Mouse (Mus musculus): ENCODE results near the gene Gm49661.
A peak's percentile ranks its signal among the peaks of the same experiment; 100 is the strongest.

The Gm49661 gene

DNA sequence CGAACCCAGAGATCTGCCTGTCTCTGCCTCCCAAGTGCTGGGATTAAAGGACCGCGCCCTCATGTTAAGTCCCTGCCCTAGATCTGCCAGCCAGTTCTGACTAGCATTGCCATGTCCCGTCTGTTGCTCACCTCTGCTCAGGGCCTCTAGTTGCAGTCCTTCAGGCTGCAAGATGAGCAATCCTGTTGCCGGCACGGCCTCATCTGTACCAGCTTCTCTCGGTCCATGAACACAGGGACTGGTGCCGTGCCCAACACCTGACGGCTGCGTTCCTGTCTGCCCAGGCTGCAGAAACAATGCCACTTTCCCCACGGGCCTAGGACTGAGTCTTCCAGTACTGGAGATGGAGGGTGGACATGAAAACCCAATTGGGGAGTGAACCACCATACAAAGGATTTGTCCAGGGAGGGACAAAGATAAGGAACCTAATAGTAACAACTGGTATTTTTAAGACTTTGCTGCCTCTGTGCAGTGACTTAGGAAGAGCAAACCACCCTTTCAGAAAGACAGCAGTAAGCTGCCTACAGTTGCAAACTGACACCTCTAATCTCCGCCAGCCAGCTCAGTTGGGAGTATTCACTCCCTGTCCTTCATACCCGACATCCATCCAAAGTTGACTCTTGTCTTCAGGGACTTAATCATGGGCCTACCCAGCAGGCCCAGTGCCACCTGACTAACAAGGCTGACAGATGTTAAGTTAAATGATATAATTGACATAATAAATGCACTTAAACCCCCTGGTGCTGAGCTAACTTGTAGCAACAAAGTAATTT, 1.5 kb downstream of the Gm49661 start:
- no peak for DNase-seq (ENCODE audit: low read depth, low spot score)

DNA sequence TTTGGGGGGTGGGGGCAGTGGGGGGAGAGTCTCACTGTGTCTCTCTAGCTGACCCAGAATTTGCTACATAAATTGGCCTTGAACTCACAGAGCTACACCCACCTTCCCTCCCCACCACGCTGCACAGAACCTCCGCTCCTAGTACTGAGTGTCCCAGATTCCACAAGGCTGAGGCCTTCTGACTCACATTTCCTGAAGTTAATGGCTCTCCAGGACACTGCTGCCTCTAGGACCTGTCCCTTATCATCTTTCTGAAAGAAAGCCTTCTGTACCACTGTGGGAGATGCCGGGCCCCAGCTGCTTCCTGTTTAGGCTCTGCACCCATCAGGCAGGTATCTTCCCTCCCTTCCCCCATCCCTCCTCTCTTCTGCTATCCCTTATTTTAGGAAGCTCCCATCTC, 2.6 kb downstream of the Gm49661 start:
- DNase-seq (ENCODE audit: low read depth, low spot score), result no peak

DNA sequence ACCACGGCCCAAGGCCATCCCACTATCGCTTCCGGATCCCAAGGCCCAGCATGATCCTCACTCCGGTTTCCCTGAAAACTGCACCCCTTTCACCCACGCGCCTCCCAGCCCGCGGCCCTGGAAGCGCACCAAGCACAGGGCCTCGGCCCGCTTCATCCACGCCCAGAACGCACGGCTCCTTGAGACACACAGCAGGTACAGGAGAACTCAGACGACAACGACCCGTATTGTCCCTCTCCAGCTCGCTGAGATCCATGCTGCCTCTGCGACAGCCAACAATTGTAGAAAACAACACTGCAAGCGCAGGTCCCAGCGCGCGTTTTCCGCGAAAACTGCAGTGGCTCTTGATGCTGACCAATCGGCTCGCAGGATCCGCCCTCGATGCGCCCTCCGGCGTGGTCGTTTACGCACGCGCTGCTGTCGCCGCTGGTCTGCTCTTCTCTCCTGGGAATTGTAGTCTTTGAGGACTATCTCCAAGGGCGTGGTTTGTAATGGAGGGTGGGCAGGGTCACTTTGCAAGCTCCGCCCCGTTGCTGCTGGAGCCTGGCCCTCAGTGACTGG, 3.4 kb downstream of the Gm49661 start:
- DNase-seq (ENCODE audit: low read depth, low spot score), result peak; percentile 96

DNA sequence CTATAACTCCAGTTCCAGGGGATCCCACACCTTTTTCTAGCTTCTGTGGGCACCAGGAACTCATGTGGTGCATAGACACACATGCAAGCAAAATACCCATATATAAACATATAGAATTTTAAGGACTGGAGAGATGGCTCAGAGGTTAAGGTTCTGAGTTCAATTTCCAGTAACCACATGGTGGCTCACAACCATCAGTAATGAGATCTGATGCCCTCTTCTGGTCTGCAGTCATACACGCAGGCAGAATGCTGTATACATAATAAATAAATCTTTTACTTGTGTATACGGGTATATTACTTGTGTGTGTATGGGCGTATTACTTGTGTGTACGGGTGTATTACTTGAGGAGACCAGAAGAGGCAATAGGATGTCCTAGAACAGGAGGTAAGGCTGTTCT, 5.3 kb downstream of the Gm49661 start:
- no peak for DNase-seq (ENCODE audit: low read depth, low spot score)

DNA sequence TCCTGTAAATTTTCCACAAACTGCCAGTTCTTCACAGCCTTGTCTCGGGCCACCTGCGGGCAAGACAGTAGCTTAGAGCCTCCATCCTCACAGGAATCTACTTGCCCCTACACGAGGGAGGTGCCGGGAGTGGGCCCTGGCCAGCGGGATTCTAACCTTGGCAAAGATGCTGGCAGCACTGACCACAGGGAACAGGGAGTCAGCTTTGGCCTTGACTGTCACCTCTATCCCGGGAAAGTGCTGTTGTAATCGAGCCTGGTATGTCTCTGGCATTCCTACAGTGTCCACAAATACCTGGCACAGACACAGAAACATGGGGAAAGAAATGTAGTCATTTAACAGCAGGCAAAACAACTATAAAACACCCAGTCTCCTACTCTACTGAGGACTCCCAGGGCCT, 9.4 kb downstream of the Gm49661 start:
- no peak for DNase-seq (ENCODE audit: low read depth, low spot score)

DNA sequence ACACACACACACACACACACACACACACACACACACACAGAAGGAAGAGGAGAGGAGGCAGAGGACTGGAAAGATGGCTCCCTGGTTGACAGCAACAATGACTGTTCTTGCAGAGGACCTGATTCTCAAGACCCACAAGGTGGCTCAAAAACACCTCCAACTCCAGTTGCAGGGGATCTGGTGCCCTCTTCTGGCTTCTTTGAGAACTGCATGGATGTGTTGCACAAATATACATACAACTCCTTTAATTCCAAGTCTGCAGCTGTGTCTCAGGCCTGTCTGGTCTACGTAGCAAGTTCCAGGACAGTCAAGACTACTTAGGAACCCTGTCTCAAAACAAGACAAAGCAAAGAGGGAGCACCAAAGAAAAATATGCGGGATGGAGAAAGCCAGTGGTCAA, 12.5 kb downstream of the Gm49661 start:
- DNase-seq (ENCODE audit: low read depth, low spot score), result peak; percentile 74

DNA sequence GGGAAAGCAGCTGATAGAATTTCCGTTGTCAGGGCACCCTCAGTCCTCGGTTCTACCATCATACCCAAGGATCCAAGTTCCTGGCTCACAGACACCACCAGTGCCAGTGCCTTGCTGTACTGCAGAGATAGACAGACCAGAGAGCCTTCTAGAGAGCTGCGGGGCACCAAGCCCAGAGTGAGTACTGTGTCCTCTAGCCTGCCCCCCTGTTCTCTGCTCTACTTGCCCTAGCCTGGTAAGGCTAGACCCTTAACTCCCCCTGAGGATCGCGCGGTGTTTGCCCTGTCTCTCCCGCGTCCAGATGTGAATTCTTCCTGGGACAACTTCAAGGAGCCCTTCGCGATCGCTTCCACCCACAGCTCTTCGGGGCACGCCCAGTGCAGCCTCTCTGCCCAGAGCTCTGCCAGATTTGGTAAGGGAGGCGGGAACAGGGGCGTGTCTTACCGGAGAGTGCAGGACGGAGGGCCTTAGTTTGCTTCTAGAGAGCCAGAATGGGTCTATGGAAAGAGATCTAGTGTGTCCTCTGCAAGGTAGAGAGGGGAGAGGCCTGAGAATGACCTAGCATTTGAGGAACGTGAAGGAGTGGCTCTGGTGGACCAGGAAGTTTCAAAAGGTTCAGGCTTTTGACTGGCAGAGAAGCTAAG, 16.5 kb downstream of the Gm49661 start:
- DNase-seq (ENCODE audit: low read depth, low spot score), result peak; percentile 43

DNA sequence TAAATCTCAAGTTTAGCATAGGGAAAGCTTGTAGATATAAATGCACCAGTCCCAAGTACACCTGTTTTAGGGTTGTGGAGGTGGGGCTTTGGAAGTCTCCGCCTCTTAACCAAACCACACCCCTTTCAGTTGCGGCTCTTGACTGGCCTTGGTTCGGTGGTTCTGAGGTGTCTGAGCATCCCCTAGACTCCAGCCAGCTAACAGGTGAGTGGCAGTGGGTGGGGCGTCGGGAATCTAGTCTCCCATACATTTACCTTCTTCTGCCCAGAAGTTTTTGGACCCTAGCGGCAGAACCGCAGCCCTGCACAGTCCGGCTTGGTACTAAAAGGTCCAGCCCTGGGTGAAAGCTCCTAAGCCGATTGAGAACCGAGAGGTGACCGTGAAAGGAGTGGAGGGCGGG, 19.5 kb downstream of the Gm49661 start:
- no peak for DNase-seq (ENCODE audit: low read depth, low spot score)

DNA sequence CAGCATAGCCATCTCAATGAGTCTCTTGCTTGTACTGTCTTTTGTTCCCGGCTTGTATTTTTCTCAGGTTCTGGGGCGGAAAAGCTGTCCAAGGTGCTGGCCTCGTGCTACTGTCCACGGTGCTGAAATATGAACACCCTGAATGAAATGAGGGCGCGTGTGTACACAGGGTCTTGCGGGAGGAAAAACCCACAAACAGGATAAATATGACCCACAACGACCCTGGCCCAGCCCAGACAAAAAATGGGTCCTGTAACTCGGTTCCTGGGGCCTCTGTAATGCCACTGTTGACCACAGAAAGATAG, 22.0 kb downstream of the Gm49661 start:
- peak; percentile 44 for DNase-seq (ENCODE audit: low read depth, low spot score)

DNA sequence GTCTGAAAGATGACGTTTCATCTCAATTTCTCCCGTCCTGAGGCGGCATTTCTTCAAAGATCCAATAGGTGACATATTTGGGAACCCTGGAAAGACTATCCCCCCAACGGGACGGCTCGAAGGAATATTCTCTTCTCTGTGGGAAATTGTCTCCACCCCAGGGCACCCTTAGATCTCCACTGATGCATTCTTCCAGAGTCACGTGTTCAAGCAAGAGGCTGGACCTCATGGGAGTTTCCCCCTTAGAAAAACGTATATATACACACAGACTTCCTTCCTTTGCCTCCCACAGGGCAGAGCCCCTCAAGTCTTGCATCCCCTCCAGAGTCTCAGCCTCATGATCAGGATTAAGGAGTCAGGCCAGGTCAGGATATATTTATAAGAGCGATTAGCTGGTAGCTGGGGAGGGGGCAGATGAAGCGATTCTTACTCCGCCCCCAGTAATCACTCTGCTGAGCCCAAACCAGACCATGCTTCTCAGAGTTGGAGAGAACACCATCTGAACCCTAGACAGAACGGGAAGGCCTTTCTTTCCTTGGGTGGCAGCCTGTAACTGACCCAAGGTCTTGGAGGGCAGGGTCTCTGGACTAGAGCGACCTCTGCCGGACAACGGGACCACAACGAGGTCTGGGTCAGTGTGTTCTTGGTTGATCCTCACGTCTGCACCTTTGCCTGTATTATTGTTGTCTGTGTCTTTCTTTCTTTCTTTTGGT, 22.5 kb downstream of the Gm49661 start, which contains the start of gene Rtbdn:
Gene Rtbdn, plus strand, starts transcription at position 464 of the 713 bp plus-strand sequence.
- DNase-seq (ENCODE audit: low read depth, low spot score), result no peak

DNA sequence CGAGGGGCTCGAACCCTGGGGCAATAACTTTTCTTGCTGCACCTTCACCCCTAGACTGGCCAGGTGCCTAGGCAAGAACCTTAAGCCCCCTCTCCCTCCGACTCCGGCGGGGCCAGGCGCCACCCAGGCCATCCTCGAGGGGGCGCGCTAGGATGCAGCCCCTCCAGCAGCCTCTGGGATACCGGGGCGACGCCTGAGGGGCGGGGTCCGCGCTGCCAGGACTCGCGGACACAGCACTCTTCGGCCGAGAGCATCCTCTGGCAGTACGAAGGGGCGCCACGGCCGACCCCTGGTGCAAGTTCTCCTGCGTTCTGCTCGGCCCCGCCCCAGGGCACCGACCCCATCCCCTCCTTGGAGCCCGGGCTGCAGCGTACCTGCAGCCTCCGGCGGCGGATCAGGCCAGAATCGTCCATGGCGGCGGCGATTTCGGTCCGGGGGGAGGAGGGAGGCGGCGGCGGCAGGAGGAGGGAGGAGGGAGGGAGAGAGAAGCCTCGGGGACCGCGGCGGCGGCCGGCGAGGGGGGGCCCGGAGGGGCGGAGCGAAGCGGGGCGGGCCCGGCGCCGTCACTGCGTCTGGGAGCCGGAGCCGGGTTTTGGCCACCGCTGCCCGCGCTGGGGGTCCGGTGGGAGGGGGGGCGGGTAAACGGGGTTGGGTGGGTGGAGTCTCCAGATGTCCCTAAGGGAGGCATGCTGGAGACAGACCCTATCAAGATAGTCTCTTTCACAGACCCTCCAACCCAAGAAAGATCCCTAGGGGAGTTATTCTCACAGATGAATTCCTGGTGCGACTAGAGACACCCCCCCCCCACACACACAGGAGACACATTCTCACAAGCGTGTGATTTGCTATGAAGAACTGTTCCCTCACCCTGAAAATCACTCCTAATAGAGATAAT, 23.4 kb downstream of the Gm49661 start:
- DNase-seq (ENCODE audit: low read depth, low spot score), result no peak

DNA sequence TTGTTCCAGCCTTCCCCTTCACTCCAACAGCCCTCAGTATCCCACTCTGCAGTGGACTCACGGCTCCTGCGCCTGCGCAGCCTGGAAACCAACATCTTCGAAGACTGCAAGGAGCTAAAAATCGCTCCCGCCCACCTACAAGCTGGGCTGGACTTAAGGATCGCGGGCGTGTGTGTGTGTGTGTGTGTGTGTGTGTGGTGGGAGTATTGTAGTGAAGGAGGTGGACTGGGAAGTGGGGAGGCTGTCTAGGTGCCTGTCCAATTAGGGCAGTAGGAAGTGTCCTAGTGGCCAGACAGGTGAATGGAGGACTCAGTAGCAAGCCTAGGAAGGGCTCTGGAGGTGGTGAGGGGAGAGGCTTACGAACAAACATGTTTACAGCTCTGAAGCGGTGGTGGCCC, 24.0 kb downstream of the Gm49661 start:
- DNase-seq (ENCODE audit: low read depth, low spot score), result no peak

DNA sequence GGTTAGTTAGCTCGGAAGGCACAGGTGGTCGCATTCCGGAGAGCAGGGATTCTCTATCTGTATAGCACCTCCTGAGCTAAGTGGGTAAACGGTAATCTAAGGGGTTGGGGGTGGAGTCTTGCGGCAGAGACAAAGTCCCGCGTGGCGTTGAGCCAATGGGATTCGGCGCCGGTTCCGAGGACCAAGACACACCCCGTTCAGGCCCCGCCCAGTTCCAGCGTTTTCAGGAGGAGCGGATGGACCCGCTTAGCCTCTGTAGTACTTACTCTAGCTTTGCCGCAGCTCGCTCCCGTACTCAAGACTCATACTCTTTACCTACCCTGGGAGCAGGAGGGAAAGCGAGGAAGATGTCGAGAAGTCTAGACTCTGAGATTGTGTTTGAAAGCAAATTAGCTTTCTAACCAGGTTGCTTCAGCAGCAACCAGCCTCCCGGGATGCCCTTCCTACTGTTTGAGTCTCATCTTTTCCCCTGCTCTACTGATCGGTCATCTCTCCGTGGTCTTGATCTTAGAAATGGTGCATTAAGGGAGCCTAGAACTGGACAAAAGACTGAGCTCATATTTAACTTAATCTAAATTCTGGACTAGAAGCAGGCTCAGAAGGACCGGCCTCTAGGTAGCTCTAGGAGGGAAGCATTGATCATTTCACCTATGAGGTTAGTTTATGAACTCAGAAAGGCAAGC, 24.6 kb downstream of the Gm49661 start:
- DNase-seq (ENCODE audit: low read depth, low spot score), result peak; percentile 55

DNA sequence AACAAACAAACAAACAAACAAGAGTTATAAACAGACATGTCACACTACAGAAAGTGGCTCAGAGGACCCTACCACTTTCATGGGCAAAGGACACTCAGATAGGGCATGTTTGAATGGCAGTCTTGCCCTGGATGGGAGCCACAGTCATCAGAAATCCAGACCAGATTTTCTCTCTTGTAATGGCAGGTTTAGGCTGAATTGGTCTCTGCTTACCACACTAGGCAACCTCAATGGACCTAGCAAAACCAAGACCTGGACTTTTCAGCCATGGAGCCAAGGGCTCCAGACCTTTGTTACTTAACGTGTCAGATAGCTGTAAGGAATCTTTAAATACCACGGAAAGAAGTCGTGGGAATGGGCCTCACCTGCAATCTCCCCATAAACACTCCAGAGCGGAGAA, 25.5 kb downstream of the Gm49661 start:
- DNase-seq (ENCODE audit: low read depth, low spot score), result no peak

DNA sequence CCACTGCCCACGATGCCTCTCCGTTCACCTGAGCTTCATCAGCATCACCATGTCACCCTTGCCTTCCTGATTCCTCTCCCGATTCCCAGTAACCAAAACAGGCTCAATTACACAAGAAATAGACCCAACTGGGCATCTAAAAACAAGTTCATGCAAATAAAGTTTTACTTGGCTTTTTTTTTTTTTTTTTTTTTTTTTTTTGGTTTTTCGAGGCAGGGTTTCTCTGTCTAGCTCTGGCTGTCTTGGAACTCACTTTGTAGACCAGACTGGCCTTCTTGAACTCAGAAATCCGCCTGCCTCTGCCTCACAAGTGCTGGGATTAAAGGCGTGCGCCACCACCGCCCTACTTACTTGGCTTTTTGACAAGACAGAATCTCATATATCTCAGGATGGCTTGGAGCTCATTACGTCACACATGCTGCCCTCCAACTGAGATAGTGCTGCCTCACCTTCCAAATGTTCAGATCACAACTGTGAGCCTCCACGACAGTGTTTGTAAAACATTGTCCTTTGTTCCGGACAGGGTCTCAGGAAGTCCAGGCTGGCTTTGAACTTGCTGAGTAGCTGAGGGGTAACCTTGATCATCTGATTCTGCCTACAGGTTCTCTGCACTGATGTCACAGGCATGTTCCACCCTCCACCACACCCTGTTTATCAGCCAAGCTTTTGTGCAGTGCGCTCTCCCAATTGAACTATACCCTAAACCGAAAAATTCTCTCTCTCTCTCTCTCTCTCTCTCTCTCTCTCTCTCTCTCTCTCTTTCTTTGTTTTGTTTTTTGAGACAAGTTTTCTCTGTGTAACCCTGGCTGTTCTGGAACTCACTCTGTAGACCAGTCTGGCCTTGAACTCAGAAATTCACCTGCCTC, 31.4 kb downstream of the Gm49661 start:
- DNase-seq (ENCODE audit: low read depth, low spot score), result no peak

DNA sequence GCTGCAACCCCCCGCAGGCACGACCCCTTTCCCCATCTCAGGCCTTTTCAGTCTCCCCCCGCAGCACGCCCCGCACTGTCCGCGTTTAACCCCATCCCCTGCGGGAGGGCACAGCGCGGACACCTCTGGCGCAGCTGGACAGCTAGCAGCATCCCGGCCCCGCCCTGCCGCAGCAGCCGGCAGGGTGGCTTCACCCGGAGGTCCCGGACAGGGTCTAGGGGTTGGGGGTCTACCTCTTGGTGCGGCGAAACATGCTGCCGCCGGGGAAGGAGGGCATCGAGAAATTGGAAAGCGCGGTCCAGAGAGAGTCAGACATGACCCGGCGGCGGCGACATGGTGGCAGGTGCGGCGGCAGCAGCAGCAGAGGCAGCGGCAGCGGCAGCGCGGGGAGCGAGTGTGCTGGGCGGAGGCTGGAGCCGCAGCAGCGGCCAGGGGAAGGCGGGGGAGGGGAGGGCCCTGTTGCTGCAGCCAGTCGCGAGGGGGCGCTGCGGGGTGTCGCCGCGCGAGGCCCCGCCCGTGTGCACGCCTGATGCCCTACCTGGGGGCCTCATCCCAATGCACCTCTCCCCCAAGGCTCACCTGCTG, 32.2 kb downstream of the Gm49661 start, which contains the start of gene Mast1:
Gene Mast1, minus strand, starts transcription at position 398 of the 585 bp plus-strand sequence.
- DNase-seq (ENCODE audit: low read depth, low spot score), result peak; percentile 76

DNA sequence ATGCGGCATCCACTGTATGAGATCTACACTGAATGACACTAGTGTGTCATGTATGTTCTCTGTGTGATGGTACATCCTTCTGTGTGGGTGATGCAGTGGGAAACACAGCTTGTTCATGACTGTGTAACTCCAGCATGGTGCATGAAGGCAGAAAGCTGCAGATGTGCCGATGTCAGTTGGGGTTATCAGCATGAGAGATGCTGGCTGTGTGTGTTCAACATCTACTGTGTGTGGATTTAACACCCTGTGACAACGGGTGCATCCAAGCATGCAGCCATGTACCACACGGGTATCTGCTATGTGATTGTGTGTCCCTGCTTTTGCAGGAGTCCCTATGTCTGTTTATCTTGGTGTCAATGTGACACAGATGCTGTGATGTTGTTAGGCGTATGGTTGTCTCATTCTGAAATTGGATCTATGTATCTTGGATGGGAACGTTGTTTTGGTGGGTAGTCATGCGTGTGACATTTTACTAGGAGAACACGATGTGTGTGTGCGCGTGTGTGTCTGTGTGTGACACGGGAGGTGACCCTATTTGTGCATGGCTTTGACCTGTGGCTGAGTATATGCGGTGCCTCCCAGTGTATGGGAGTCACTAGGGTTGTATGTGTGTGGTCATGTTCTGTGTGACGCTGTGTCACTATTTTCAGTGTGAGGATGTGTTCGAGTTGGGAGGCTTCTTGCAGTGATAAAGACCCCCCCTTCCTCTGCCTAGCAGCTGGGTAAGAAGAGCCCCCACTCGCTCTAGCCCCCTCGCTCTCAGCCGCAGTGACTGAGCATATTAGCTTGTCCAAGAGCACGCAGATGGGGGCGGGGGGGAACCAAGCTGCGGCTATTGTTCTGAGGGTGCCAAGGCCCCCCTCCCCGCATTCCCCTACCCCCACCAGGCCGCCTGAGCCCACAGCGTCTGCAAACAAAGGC, 32.9 kb downstream of the Gm49661 start:
- DNase-seq (ENCODE audit: low read depth, low spot score), result no peak

DNA sequence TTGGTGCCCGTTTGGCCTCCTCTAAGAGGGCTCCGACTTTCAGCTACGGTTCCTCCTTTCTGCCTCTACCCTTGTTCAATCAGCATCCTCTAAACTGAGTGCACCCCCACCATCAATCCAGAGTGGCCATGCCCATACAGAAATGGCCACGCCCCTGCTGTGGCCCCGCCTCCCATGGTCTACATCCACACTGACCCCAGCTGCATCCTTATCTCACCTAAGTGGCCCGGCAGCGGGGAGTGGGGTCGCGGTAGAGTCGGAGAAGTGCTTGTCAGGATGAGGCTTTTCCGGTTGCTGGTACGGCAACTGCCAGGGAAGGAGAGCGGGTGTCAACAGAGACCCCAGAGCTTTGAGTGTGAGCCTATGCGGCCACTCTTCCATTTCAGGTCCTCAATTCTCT, 33.7 kb downstream of the Gm49661 start:
- DNase-seq (ENCODE audit: low read depth, low spot score), result no peak
